Mouse (Mus musculus) neural tube, embryonic 10.5 days (tissue): ENCODE results near the gene Cdh1.
A peak's percentile ranks its signal among the peaks of the same experiment; 100 is the strongest.

Source experiments
- DNase-seq: peaks from one replicate; pipeline ENCODE4 v3.0.0-alpha.2; 2017; ENCODE audit warnings: low spot score; ENCODE audit errors: extremely low spot score

Cdh1 gene

DNA sequence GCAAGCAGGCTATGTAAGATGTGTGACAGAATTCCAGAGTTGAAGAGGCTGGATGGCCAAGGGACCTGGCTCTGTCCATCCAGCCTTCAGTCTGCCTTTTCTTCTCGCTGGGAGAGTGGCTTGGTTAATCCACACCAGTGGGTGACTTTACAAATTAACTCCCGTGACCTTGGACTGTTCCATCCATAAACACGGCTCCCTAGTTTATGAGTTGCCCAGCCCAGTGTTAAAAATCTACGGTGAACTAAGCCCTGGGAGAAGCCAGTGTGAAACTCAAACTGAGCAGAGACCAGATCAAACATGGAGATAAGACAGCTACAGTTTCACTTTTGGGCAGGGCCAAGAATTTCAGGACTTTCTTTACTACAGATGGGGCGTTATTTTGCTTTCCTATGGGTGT, 19.9 kb downstream of the Cdh1 start:
- DNase-seq, result no peak

DNA sequence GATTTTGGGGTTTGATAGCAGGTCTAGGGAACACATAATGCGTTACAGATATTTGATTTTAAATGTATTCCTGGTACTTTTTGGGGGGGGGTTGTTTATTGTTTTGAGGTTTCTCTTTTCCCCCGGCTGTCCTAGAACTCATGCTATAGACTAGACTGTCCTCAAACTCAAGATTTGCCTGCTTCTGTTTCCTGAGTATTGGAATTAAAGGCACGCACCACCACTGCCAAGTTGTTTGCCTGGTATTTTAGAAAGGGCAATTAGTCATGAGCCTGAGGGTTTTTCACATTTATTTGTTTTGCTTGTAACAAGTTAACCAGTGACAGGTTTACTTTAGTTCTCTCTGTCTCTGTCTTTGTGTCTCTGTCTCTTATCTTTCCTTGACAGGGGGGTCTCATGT, 20.3 kb downstream of the Cdh1 start:
- no peak for DNase-seq

DNA sequence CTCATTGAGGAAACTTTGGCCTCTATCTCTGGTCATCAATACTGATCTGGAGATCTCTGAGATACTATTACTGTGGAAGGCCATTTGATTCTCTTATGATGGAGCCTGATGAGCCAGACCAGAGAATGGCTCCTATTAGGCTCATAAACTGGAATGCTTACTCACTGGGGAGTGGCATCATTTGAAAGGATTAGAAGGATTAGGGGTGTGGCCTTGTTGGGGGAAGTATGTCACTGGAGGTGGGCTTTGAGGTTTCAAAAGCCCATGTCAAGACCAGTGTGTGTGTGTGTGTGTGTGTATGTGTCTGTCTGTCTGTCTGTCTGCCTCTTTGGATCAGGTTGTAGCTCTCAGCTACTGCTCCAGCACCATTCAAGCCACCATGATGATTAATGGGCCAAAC, 20.8 kb downstream of the Cdh1 start:
- DNase-seq, result no peak

DNA sequence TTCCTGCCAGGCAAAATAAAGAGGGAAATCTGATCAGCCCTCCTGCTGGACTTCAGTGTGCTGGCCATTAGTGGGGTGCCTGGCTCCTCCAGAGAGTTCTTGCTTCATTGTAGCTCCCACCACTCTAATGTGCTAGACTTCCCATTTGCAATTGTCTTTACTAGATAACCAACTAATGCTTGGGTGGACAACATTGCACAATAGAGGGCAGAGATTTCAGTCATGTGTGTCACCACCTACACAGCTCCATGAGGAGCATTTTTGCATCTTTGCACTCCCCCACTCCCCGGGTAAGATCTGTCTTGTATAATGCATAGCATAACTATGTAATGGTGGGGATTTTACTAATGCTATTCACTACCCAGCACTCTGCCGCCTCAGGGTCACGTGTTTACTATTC, 21.6 kb downstream of the Cdh1 start:
- no peak for DNase-seq

DNA sequence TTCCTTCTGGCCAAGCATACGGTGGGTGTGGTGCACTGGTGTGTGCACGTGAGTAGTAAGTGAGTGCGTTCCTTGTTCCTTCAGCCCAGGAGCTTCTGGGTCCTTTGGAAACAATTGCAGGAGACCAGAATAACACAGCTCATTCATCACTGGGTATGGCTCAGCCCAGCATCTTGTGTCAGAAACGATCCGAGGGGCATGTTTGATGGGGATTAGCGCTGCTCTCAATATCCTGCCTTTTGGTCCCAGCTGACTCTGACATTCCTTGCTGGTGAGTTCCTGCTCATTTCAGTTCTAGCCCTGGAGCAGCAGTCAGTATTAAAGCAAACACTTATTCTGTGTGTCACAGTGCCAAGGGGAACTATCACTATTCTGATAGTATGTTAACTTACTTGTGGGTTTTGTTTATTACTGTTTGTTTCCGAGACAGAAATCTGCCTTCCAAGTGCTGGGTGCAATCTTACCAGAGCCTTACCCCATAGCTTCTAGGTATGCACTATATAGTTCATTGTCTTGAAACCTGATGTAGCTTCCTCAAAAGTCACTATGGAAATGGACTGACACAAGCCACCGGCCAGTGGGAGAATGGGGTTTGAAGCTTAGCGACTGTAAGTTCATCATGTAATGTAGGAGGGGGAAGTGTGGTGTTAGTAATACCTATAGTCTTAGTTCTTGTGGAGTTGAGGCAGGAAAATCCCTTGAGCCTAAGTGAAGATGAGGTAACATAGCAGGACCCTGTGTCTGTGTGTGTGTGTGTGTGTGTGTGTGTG, 23.1 kb downstream of the Cdh1 start:
- DNase-seq, result no peak

DNA sequence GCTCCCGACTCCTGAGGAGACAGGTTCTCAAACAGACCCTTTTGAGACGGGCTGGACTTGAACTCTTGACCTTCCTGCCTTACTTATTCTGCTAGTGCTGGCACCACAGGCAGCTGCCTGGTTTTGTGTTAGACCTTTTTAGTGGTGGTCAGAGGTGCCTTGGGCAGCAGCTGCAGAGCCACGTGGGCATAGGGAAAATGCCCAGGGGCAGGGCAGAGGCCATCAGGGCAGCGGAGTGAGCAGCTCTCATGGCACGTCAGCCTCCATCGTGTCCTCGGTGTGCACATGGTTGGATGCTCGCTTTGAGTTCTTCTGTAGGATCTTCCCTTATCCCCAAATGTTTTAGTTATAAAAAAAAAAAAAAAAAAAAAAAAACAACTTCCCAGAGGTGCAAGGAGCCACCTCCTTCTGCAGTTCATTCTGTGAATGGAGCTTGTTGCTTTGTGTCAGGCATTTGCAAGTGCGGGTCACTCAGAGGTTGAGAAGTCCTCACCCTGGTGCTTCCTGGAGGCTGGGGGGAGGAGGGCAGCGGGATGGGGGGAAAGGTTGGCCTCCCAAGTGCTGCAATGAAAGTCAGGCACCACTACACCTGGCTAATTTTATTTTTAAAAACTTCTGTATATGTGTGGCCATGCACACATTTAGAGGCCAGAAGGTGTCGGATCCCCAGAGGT, 25.3 kb downstream of the Cdh1 start:
- no peak for DNase-seq

DNA sequence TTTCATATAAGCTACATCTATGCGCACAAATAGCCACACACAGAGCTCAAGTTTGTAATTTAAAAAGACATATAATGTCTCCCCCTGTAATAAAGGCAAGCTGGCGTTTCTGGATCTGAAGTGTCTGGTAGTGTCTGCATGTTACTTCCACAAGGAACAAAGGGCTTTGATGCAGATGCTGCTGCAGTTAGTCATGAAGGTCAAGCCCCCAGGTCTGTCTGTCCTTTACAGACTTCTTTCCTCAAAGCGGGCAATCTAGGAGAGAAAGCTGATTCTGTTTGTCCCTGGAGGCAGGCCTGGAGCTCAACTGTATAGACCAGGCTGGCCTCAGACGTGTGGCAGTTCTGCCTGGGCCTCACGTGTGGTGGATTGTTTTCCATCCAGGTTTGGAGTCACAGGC, 26.3 kb downstream of the Cdh1 start:
- no peak for DNase-seq

DNA sequence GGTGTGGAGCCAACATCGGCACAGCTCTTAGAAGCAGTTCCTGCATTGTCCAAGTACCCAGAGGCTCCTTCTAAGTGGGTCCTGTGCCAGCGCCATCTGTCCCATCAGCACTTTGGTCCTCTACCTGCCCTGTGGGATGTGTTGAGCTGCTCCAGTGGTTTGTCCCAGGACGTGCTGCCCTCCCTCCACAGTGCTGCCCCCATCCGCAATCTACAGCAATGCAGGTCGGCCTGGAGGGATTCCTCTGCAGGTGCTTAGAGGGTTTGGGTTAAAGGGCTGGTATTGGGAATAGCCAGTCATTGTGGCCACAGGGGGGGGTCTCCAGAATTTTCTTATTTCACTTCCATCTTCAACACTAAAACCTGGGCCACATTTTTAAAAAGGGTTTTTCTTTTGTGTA, 28.8 kb downstream of the Cdh1 start:
- DNase-seq, result no peak

DNA sequence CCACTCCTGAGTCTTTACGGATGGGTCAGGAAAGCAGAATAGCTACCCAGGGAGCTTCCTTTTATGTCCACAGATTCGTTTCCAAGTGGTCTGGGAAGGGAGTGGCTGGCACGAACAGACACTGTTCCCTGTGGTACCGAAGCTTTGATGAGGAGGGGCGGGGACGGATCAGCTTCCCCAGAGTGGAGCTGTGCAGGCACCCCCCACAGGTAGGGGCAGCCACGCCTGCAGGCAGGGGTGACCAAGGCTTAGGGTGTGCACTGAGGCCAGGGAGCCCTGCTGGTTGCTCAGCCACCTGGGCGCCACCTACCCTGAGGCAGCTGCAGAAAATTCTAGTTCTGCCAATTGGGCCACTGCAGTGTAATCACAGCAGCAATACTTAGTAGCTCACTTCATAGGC, 29.5 kb downstream of the Cdh1 start:
- DNase-seq, result no peak

DNA sequence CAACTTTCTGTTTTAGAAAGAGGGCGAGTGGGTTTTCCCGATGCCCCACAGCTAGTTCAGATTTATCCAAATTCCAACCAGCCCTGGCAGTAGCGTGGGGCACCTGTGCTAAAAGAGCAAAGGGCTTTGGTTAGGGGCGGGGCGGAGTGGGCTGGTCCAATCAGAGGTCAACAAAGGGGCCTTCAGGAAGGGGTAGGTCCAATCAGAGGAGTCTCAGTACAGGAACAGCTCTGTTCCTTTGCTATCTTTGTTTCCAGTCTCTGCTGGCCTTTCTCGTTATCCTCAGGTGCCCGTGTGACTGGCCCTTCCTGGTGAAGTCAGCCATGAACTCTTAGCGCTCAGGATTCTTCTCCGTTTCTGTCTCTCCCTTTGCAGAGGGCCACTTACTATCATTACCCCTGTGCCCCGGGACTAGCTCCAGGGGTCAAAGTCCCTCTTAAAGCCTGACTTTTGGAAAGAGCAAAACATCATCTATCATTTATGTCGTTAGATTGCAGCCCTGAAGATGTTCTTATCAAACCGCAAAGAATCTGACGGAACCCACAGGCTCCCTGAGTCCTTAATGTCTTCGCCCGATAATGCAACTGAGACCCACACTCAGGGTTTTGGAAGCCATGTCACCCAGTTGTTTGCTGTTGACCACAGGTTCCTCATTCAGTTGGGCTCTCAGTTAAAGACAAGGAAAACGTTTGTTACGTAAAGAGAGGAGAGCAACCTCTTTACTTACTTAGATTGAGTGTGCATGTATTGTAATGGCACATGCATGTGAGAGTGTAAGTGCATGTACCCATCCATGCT, 30.4 kb downstream of the Cdh1 start:
- no peak for DNase-seq

DNA sequence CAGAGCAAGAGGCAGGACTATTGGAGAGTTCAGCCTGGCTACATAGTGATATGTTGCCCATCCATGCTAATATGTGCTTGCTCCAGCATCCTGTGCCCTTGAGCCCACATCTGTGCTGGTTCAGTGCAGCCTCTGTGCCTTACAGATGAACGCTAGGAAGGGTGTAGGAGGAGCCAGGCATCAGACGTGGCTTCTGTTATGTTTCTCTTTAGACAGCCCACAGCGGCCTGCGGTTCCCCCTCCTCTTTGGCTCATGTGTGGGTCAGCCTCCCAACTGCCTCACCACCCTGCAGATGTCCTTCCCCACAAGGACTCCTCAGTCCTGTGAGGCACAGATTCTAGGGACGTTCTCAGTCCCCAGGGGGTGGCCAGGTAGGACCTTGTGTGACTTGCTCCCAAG, 32.1 kb downstream of the Cdh1 start:
- DNase-seq, result no peak

DNA sequence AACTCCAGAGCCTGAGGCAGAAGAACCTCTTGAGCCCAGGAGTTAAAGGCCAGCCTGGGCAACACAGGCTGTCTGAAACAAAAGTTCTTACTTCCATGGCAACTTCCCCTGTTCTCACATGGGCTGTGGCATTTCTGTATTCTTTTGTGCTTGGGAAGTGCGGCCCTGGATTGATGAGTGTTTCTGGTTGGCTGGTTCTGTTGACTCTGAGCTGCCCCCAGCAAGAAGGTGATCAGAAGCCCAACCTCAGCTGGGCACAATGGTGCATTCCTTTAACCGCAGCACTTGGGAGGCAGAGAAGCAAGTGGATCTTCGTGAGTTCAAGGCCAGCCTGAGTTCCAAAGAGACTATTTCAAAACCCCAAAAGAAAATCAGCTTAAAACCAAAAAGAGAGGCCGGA, 34.3 kb downstream of the Cdh1 start:
- DNase-seq, result no peak

DNA sequence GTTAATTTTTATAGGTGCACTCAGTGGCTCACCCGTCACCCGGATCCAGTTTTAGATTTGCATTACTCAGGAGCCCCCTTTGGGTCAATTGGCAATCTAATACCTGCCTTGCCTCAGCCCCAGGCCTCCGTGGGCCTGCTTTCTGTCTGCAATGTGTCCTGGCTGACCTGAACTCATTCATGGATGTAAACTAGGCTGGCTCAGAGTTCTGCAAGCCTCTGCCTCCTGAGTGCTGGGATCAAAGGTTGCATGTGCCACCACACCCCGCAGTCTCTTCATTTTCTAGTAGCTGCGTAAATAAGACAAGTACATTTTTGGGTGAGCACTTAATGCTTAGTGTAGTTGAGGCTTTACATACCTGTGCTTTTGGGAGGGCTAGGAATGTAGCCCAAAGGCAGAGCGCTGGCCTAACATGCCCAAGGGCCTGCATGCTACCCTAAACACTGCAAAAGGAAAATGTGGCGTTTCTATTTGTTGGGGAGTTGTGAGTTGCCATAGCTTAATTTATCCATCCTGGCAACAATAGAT, 35.7 kb downstream of the Cdh1 start:
- DNase-seq, result no peak

DNA sequence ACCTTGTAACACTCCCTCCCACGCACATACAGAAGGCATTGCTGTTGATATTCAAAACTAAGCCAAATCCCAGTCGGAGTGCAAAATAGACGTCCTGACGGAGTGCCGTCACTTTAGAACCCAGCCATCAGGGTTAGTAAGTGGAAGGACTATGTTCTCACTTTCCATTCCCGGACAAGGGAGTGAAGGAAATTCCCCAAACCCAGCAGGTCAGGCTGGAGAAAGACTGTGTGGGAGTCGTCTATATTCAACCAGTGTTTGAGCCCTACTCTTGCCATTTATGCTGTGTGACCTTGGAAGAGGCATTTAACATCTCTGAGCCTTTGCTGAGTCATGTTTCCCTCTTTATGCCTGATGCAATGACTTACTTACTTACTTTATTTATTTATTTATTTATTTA, 37.1 kb downstream of the Cdh1 start:
- no peak for DNase-seq

DNA sequence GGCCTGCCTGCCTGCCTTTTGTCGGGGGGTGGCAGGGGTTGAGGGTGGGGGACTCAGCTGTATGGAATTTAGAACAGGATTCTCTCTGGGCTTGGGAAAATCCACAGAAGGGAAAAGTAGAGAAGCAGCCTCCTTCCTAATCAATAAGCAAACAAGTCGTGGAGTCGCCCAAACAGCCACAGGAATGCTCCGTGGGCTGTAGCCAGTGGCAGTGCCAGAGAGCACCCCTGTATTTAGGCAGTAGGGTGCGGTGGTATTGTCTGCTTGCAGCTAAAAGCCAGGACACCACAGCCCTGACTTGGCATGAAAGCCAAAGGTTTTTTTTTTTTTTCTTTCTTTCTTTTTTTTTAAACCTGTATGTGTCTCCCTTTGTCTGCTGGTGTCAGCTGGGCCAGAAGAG, 37.8 kb downstream of the Cdh1 start:
- DNase-seq, result no peak

DNA sequence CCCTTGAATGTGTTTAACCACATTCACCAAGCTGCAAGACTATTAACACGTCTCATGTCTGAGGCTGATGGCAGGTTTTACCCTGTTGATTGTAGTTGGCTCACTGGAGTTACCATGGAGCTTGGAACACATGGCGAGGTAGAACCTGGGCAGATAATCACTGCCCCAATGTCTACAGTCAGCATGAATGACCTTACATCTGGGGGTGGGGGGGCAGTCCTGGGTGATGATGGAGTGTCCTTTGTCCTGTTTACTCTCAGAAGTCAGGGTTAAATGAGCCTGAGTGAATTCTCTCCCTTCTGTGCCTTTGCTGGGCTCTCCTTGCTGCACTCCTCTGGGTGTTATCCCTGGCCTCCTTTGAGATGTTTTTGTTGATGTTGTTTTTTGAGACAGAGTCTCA, 39.0 kb downstream of the Cdh1 start:
- DNase-seq, result no peak

DNA sequence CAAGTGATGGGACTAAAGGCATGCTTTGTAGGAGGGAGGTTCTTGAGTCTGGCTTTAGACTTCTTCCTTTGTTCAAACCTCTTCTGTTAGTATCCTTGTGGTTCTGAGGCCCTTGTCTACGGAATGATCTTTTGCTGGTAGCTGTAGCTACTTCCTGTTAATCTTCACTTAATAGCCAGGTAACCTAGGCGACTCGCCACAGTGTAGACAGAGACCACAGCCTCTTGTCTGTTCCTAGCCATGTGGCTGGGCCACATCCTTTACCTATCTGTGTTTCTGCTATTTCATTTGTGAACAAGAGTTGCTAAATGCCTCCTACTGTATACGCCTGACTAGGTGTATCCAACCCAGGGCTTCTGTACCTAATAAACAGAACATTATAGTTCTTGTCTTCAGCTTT, 39.9 kb downstream of the Cdh1 start:
- no peak for DNase-seq

DNA sequence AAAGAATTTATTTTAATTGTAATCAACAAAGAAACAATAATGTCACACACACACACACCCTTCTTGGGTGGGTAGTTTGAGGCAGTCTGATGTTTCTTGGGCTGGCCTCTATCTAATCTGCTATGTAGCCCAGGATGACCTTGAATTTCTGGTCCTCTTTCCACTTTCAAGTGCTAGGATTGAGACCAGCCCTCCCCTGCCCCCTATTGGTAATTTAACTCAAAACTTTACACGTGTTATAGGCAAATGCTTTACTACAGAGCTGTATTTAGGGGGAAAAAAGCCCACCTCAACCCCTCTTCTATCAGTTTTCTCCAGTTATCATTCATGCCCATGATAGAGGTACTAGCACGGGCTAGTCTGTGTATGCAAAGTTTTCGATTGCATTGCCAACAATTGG, 41.8 kb downstream of the Cdh1 start:
- DNase-seq, result no peak

DNA sequence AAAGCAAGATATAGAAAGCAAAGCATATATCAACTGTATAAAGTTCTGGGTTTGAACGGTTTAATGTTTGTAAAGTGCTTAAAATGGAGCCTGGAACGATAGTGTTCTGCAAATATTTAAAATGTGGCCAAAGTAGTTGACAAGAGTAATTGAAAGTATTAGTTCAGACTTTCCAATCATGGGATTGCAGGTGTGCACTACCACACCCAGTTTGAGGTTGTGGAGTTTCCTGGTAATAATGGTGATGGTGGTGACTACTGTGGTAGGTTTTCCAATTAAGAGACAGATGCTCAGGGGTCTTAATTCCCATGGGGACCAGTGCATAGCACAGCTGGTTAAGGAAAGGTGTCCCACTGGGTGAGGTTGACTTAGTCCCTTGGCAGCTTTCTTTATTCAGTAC, 43.0 kb downstream of the Cdh1 start:
- DNase-seq, result no peak

DNA sequence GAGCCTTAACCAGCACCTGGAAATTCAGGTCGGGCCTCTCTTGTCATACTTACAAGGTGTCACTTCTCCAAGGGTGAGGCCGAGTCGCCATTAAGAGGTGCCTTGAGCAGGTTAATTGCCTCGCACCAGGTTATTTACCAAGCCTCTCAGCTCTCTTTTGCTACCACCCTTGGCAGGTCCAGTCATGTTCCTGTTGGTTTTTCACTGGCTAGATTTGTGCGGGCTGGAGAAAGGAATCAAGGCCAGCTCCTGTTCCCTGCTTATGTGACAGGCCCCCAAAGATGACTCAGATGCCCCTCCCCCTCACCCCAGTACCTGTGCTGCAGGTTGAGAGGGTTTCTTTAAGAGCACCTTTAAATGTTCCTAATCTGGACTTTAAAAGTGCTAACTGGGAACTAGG, 43.6 kb downstream of the Cdh1 start:
- DNase-seq, result no peak

DNA sequence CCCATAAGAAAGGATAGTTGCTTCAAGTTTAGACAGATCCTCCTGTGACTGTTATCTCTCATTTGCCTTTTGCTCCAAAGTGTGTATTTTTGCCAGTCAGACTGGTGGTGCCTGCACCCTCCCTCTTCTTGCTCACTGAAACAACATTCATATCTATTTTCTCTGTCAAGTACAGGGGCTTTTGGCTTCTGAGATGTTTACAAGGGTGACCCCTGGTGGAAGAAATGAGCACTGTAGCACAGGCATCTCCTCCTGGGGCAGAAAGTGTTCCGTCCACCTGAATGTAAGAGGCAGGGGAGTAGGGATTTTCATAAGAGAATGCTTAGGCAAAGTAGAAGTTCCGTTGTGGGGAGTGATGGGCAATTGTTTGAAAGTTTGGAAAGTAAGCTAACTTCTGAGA, 44.2 kb downstream of the Cdh1 start:
- DNase-seq, result peak; percentile 75

DNA sequence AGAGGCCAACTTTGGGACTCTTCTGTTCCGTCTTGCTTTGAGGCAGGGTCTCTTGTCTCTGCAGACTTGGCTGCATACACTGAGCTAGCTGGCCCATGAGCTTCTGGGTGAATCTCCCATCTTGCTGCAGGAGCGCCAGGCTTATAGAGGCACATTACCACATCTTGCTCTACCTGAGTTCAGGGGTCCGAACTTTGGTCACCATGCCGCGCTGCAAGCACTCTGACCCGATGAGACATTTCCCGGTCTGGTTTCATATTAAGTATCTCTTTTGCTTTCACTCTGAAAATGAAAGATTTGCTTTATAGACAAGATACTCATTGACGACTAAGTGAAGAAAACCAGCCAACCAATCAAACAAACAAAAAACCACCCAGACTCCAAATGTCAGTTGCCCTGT, 45.3 kb downstream of the Cdh1 start:
- DNase-seq, result no peak
